Mouse (Mus musculus) urinary bladder, postnatal 25 days (tissue): ENCODE data around the gene Gemin7.
A peak's percentile ranks its signal among the peaks of the same experiment; 100 is the strongest.
"Not testable (repeated sequence)": the region's sequence is repeated elsewhere in the genome, so short reads cannot be mapped to it uniquely, and the experiment has no call there.

ENCODE experiments used
- DNase-seq: peaks from one replicate; pipeline ENCODE4 v3.0.0; 2022; ENCODE audit warnings: low spot score

Gemin7 gene

DNA sequence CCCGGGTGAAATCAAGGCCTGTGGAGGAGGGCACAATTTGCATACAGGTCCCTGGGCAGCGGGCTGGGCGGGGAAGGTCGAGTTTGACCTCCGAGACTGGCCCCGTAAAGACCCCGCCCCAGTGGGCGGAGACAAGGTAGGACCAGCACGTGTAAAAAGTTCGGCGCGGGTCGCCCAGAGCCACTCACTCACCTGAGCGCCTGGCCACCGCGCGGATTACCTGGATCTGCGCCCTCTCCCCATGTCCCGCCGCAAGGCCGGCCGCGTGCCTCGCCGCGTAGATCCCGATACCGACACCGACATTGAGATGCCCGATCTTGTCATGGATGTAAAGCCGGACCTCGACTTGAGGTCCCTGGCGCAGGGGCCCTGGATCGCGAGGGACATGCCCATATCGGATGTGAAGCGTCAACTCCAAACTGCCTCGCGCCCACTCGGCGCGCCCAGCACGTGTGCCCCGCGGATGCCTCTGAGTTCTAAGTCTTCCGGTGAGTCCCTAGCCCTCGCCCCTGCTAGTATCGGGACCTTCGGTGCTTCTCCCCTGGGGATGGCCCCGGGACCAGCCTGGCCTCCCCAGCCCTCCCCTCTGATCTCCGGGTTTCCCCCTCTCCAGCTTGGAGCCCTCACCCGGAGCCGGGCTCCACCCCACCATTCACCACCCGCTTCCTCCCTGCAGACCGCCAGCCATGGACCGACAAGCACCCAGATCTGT lies at the start of gene Gemin7, which contains the start of gene Zfp296:
Gene Gemin7, minus strand, starts transcription at position 455 of the 712 bp plus-strand sequence.
Gene Zfp296, plus strand, starts transcription at position 147 of the 712 bp plus-strand sequence.
- peak; percentile 50 for DNase-seq

DNA sequence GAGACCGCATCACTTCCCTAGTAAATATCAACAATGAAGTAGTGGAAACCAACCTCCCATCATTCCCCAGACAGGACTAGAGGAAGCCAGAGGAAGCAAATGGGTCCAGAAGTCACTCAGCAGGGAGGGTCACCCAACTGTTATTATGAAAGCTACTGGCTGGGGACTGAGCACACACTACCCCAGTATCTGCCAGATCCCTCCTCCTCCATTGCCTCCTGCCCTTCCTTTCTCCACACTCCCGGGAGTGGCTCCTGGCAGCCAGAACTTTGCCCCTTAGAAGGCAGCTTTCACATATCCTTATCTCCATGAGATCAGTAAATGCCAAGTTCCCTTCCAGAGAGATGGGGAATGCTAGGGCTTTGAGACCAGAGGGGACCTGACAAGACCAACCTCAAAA lies 46.0 kb upstream of the Gemin7 start:
- DNase-seq, result no peak

DNA sequence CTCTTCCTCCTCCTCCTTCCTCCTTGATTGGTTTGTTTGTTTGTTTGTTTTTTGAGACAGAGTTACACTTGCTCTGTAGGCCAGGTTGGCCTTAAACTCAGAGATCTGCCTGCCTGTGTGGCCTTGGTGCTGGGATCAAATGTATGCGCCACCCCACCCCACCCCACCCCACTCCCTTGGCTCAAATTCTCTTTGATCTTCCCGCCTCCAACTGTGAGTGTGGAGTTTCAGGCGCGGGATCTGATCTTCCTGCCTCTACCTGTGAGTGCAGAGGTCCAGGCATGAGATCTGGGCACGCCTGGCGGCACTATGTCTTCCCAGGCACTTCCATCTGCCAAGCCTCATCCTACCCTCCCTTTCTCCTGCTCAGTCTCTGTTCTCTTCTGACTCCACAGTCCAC lies 44.8 kb upstream of the Gemin7 start:
- DNase-seq, result no peak

DNA sequence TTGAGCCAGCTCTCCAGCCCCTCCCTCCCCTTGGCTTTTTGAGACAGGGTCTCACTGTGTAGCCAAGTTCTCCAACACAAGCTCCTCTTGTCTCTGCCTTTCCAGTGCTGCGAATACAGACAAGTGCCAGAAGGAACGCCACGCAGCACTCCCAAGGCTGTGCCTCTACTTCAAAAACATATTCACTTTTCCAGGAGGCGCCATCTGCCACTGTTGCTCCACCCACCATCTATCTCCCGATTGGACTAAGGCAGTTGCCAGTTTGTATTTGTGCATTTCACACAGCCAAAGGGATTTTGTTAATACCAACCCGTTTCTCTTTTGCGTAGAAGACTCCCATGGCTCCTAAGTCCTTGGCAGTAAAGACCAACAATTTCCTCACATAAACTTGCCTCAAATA lies 43.4 kb upstream of the Gemin7 start:
- no peak for DNase-seq

DNA sequence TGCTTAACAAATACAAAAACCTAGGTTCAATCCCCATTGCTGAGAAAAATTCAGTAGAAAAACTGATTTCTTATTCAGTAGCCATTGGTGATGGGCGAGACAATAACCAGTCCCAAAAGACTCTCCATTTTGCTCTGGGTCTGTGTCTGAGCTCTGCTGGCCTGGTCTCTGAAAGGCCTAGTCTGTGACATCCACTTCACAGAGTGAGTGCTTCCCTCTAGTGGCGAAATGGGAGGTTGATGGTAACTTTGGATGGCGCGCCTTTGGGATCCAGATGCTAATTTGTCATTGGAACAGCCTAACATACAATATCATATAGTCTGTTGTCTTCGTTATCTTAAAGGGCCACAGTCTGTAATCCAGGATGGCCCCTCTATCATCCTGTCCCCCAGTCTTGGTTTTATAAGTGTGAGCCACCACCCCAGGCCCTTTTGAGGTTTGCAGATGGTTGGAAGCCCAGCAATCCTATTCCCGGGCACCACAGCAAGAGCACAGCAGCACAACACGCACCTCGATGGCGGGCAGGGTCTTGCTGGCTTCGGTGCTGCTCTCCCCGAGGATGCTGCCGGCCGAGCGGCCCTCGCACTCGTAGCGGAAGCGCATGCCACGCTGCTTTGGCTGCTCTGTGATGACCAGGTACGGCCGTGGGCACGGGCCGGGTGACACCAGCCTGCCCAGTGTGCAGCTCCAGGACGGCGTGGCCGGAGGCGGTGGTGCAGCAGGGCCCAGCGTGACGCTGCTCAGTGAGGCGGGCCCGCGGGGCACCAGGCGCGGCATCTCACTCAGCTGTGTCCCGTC lies 41.8 kb upstream of the Gemin7 start:
- peak; percentile 64 for DNase-seq

DNA sequence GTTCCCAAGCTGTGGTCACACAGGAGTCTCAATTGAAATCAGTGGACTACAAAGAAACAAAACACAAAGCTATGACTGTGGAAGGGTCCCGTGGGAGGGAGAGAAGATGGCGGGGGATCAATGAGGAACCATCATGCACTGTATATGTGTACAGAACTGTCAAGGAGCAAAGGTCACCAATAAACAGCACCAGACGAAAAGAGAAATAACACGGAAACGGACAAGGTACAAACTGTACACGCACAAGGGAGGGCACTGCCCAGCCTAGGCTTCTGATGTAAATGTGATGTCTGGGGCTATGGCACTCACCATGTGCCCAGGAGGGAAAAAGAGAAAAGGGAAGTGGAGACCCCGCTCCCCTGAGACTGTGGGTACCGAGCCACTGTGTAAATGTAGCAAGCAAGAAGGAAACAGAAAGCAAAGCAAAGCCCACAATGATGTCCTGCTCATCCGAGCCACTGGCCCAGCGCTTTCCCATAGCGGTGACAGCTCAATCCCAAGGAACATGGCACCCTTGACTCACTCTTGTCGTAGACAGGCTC lies 37.7 kb upstream of the Gemin7 start:
- no peak for DNase-seq

DNA sequence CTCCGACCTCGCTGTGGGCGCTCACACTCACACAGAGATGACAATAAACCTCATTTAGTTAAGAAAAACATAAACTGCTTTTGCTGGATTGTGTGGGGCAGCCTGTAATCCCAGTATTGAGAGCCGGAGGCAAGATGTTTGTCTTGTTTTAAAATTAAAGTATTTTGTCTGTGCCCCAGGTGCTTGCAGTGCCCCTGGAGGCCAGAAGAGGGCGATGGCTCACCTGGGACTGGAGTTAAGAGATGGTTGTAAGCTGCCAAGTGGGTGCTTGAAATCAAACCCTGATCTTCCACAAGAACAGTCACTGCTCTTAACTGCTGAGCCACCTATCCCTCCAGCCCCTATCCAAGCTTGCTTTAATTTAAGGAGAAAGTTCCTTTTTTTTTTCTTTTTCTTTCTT lies 33.6 kb upstream of the Gemin7 start:
- no peak for DNase-seq

DNA sequence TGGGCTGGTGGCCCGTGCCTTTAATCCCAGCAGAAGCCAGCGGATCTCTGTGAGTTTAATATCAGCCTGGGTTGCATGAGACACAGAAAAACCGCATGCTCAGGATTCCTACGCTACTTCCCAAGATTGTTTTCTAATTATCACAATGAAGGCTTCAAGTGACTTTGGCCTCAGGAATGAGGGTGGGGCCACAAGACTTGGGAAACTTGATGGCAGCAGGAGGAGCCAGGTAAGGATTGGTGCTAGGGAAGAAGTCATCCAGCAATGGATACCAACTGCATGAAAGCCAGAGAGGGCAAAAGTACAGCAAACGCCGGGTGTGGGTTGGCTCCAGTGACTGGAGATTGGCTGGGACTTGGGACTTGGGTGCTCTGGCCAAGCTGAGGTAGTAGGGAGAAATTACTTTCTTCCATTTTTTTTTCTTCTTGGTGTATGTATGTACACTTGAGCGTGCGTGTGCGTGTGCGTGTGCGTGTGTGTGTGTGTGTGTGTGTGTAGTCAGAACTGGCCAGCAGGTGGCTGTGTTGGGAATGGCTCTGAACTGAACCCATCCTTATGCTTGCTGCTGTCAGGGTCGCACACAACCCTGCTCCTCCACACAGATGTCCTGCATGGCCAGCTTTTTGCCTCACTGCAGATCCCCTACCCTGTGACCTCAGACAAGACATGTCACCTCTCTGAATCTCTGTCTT lies 32.4 kb upstream of the Gemin7 start:
- DNase-seq, result no peak

DNA sequence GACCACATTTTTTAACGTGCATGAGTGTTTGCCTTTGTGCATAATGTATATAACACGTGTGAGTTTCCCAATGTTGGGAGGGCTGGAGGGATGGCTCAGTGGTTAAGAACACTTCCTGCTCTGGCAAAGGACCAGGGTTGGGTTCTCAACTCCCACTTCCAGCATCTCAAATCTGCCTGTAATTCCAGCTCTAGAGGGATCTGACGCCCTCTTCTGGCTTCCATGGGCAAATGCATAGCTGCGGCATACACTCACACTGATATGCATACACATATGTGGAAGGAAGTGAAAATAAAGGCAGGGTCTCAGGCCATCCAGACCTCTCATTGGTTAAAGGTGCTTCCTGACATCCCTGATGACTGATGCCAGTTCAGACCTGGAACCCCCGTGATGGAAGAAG lies 29.9 kb upstream of the Gemin7 start:
- no peak for DNase-seq

DNA sequence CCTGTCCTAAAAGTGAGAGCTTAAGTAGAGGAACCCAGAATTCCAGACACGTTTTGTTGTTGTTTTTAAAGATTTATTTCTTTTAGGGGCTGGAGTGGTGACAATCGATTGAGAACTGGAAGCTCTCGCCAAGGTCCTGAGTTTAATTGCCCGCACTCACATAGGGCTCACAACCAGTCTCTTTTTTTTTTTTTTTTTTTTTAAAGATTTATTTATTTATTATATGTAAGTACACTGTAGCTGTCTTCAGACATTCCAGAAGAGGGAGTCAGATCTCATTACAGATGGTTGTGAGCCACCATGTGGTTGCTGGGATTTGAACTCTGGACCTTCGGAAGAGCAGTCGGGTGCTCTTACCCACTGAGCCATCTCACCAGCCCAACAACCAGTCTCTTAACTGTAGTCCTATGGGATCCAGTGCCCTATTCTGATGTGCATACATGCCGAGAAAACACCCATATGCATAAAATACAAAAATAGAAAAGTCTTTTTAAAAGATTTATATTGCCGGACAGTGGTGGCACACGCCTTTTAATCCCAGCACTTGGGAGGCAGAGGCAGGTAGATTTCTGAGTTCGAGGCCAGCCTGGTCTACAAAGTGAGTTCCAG lies 27.3 kb upstream of the Gemin7 start:
- DNase-seq, result not testable (repeated sequence)

DNA sequence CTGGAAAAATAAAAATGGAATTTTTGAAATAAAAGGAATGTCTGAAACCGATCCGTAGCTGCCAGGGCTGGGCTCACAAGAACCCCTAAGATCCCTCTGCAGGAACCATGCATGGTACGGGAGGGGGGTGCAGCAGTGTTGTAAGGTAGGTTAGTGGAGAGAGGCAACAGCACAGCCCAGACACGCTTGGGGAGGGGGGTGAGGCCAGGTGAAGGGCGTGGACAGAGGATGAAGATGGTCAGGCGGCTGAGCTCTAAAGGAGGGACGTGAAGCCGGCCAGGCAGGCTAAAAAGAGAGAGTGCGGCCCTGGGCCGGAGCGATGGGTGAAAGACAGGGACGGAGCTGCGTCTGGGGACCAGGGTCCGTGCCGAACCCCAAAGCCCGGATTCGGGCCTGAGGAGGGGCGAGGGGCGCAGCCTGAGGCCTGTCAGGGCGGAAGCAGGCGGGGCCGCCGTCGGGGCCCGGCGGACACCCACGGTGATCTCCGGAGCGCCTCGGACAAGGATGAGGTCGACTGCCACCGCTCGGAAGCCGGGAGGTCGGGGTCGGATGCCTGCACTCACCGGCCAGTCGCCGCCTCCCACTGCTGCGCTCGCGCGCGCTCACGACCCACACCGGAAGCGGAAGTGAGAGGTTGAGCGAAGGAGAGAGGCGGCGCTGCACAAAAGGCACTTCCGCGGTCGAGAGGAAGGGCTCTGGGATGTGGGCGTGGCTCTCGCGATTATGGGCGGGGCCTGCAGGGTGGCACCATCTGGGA lies 26.6 kb upstream of the Gemin7 start, which contains the start of gene Clasrp:
Gene Clasrp, minus strand, starts transcription at position 638 of the 757 bp plus-strand sequence.
- DNase-seq, result peak; percentile 97

DNA sequence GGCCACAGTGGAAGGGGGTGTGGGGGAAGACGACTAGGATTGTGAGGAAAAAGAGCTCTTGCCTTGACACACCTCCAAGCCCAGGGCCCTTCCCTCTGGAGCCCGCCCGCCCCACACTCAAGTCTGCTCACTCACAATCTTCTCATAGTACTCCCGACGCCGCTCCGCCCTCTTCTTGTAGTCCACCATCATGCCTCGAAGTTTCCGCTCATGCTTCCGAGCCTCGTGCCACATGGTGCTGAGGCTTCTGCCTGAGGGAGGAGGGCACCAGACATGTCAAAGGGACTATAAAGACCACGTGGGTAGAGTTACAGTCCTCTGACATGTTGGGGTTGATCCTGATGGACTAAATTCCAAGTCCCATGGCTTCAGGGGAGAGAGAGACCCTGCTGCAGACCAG lies 25.7 kb upstream of the Gemin7 start:
- DNase-seq, result no peak

DNA sequence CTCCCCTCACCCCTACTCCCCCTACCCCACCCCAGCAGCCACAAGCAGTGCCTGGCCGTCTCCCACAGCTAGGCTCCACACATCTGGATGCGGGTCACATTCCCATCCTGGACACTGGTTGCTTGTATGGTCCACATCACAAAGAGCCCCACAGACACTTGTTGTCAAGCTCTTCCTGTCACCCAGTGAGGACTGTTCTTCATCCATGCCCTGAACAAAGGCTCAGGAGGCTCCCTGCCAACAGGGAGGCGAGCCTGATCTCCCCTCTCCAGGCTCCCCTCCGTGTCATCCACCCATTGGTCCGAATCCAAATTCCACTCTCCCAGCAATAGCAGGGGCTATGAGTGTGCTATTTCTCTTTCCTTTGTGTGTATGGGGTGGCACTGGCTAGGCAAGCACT lies 23.2 kb upstream of the Gemin7 start:
- DNase-seq, result no peak

DNA sequence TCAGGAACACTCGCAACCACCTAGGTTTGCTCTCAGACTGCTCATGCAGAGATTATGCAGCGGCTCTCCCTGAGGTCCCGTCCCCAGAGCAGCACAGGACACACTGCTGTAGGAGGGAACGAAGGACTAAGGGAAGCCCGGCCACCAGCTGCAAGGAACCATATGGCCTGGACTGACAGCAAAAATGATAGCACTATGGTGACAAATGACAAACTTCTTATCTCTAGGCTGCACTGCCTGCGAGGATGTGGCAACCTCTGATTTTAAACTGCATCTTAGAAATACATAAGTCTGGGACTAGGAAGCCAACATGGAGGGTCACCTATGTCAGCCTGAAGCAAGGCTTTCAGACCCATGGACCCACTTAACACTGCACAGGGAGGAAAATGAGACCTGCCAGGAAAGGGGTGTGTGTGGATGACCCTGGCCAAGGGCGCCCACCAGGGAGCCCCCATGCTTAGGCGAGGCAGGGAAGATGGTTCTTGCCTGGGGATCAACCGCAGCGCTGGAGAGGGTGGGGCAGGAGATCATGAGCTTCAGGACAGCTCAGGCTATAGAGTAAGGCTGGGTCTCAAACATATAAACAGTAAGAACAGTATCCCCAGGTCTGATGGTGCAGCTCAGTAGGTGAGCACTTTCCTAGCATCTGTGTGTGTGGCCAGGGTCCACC lies 15.8 kb upstream of the Gemin7 start:
- DNase-seq, result no peak

DNA sequence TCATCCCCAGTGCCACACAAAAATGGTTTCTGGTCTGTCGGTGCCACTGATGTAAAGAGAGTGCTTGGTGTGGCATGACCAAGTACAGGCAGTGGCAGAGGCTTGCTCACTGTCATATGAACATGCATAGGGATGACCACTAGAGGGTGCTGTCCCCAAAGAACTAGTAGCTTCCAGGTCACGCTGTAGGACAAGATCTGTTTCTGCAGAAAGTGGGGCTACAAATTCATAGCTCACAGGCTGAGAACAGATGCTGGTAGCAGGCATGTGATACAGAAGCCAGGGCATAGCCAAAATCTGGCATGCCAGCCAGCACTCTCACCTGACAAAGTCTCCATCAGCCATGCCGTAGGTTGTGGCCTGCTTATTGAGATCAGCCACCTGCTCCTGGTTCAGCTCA lies 12.5 kb upstream of the Gemin7 start:
- peak; percentile 71 for DNase-seq

DNA sequence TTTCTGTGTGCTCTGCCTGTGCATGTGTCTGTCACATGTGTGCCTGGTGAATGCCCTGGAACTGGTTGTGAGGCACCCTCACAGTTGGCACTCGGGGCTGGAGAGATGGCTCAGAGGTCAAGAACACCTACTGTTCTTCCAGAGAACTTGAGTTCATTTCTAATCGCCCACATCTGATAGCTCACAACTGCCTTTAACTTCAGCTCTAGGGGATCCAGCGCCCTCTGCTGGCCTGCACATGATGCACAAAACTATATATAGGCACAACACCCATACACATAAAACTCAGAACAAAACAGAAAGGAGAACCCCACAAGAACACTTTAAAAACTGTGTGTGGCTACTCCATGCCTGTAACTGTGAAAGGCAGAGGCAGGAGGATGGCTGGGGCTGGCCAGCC lies 11.8 kb upstream of the Gemin7 start:
- DNase-seq, result peak; percentile 57

DNA sequence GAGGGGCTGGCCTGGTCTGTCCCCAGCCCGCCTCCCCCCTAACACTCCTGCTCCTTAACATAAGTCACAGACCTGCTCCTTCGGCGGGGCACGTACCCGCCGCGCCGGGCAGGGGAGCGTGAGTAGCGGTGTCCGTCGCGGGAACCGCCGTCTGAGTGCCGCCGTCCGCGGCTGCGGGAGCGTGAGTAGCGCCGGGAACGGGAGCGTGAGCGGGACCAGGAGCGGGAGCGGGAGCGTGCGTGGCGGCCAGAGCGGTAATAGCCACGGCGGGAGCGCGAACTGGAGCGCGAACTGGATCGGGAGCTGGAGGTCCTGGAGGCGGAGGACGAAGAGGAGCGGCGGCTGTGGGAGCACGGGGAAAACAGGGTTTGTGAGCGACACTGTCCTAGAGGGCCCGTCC lies 8.9 kb upstream of the Gemin7 start:
- no peak for DNase-seq

DNA sequence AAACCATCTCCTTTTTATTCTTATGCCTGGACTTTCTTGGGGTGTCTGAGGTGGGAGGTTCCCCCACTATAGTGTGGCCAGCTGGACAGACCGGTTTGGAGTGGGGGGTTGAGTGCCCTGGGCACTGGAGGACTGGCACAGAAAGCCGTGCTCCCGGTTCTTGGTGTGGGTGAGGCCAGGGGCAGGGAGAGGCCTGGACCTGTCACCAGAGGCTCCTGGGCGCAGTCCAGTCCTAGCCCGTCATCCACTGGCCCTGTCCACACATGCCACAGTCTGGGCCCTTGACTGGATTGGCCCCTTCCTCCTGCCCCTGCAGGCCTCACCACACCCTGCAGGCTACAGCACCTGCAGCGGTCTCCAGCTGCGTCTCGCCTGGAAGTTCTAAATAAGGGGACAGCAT lies 3.2 kb upstream of the Gemin7 start:
- peak; percentile 68 for DNase-seq

DNA sequence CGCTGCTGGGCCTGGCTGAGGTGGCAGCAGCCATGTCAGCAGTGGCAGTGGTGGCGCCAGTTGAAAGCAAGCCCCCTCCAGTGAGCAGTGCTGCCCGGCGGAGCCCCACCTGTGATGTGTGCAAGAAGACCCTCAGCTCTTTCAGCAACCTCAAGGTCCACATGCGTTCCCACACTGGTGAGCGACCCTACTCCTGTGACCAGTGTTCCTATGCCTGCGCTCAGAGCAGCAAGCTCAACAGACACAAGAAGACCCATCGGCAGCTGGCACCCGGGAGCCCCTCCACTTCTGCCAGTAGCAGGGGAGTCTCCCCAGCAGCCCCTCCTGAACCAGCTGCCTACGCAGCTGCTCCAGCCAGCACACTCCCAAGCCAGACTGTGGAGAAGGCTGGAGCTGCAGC lies 2.4 kb upstream of the Gemin7 start:
- DNase-seq, result no peak

DNA sequence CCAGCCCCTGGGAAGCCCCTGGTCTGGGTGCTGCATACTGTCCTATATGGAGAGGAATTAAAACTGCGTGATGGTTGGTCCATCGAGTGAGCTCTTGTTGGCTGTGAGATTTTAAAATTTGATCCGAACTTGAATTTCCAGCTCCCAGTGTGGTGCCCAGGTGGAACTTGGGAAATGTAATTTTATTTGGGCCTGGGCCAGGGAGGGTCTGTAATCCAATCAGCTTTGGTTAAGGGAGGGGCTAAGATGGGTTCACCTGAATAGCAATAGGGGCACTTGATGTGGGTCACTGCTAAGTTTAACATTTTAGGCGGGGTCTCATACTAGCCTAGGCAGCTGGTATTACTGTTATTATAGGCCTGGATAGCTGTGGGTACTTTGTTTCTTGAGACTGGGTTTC lies 1.0 kb upstream of the Gemin7 start:
- no peak for DNase-seq

DNA sequence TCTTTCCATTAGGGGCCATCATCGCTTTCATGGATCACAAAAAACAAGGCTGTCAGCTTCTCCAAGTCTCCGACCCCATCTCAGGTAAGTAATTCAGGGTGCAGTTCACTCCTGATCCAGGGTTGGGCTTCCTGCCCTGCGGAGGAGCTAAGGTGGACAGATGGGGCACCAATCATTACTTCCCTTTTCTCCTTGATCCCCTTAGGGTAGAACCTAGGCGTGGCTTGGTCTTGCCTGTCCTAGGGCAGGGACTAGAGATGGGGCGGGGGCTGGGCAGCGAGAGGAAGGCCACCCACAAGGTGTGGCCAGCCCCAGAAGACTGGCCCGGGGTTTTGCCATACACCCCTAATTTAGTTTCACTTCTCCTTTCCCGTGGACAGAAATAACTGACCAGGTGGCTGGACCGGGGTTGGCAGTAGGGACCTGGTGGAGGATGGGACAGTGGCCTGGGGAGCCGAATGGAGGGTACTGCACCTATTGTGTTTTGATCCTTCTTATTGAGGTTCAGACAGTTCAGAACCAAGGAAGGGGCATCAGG lies 551 bp upstream of the Gemin7 start:
- no peak for DNase-seq
